Mouse (Mus musculus) heart, embryonic 16.5 days (tissue): Measurements from ENCODE around the gene Rnf180. TPM values are rescaled to one million over a fixed set of nuclear protein-coding genes. Genes with fewer than 3 reads are reported as not detected.

Source experiments
- ATAC-seq: fragments of 200-750 bp; cut with Nextera tagmentation; replicated peaks from 2 replicates; pipeline ENCODE4 v1.8.0; 2017; ENCODE audit warnings: moderate number of reproducible peaks; ENCODE audit not compliant: insufficient read depth, low FRiP score; ENCODE audit errors: extremely low read depth
- H3K27ac ChIP-seq: fragments of 300-500 bp; sonication (generic); 2 replicates; pipeline ENCODE4 v1.5.1; 2014; ENCODE audit warnings: mild to moderate bottlenecking, low read length, control low read depth, moderate library complexity
- H3K27me3 ChIP-seq: fragments of 300-500 bp; sonication (generic); 2 replicates; pipeline ENCODE4 v1.6.1; 2014; ENCODE audit warnings: low read length, mixed read lengths; ENCODE audit not compliant: control insufficient read depth, insufficient read depth
- H3K36me3 ChIP-seq: fragments of 300-500 bp; sonication (generic); 2 replicates; pipeline ENCODE4 v1.6.1; 2014; ENCODE audit not compliant: control insufficient read depth, insufficient read depth
- H3K4me1 ChIP-seq: fragments of 300-500 bp; sonication (generic); 2 replicates; pipeline ENCODE4 v1.6.1; 2014; ENCODE audit warnings: low read length, mixed read lengths; ENCODE audit not compliant: control insufficient read depth, insufficient read depth
- H3K4me2 ChIP-seq: fragments of 300-500 bp; sonication (generic); 2 replicates; pipeline ENCODE4 v1.6.1; 2014; ENCODE audit warnings: low read depth, mild to moderate bottlenecking, control low read depth, low read length
- H3K4me3 ChIP-seq: fragments of 300-500 bp; sonication (generic); 2 replicates; pipeline ENCODE4 v1.5.1; 2014; ENCODE audit warnings: mild to moderate bottlenecking, control low read depth, low read length
- H3K9ac ChIP-seq: fragments of 300-500 bp; sonication (generic); 2 replicates; pipeline ENCODE4 v1.6.1; 2014; ENCODE audit warnings: low read length, control low read depth
- H3K9me3 ChIP-seq: fragments of 300-500 bp; sonication (generic); replicated peaks from 2 replicates; pipeline ENCODE4 v1.6.1; 2016; ENCODE audit warnings: low read length; ENCODE audit not compliant: control insufficient read depth
- WGBS: fragments of 180-500 bp; shearing (Covaris S2); extraction: QIAGEN DNeasy Blood & Tissue Kit; methylation state at CpG from one replicate; pipeline ENCODE4 v1.1.7; 2014; 5-methylcytosine and 5-hydroxymethylcytosine counted together
- polyA plus RNA-seq: library from polyadenylated mRNA; unstranded; fragments of >200 nt; fragmentation: Nextera tagmentation; extraction: Ambion mirVana; gene quantifications from 2 replicates; pipeline ENCODE4 v1.2.1, GENCODE M21; 2015

Rnf180 gene
- polyA plus RNA-seq, 1 experiment from 2014 or later = 1.7 TPM

DNA sequence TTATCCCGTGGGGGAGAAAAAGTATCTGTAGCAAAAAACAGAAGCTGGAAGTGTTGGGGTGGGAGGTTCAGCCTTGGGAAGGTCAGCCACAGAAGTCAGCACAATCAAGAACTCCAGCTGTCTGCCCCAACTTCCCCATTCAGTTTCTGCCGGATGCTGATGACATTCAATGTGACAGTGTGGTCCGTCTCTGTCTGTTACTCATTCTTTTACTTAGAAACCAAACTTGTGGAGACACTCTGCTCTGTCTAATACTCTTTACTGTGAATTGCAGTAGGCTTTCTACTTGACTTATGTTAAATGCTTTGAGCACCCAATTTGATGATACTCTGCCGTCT is 5.4 kb upstream of the Rnf180 start:
- Histone ChIP-seq H3K36me3 (no peaks in the 10 kb centered on the region), H3K9me3 (no peaks in the 10 kb centered on the region), H3K4me1 (no peaks in the 10 kb centered on the region), H3K27ac (no peak overlapping the region), H3K27me3 (no peaks in the 10 kb centered on the region), H3K4me2 (no peak overlapping the region), H3K9ac (no peak overlapping the region), H3K4me3 (no peak overlapping the region)
- ATAC-seq = no peak
- 65% methylated on average over 4 of the region's 4 CpGs for WGBS

DNA sequence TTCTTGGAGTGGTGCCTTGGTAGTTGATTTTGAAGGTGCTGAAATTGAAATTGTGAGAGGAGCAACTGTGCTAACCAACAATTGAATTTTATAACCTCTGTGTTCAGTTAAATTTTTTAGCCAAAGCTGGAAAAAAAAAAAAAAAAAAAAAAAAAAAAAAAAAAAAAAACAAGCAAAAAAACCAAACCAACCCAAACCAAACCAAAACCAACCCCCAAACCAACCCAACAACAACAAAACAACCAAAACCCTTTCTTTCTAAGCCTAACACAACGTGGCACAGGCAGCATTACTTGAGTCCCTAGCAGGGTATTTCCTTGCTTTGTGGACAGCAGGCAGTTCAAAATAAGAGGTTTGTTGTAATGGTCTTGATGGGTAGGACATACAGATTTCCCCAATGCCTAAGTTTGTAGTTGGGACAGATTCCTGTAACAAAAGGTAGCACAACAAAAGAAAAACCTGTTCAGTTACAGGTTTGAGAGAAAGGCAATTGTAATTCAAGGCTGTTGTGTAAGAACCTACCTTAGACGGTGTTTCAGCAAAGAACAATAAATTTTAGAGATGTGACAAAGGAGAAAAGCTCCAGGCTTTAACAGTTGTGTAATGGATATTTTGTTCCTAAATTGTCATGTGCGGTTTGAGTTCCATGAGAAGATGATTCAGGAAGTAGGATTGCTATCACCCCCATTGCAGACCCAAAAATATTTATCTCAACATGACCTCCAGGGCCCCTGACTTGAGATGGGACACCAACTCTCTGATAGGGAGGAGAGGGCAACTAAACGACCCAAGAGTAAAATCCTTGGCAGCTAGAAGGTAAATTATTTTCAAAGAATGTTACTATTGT is 4.8 kb upstream of the Rnf180 start:
- H3K4me1 ChIP-seq = no peaks in the 10 kb centered on the region
- no peaks in the 10 kb centered on the region for H3K36me3 ChIP-seq
- H3K4me3 ChIP-seq = no peak overlapping the region
- no peak overlapping the region for H3K4me2 ChIP-seq
- no peak for ATAC-seq
- no peak overlapping the region for H3K27ac ChIP-seq
- no peak overlapping the region for H3K9ac ChIP-seq
- H3K27me3 ChIP-seq = 0 out of 2 replicates have a peak, but pooled peaks cover 1% of the 10 kb centered on the region
- H3K9me3 ChIP-seq = no peaks in the 10 kb centered on the region
- 53% methylated on average over 4 of the region's 4 CpGs for WGBS

DNA sequence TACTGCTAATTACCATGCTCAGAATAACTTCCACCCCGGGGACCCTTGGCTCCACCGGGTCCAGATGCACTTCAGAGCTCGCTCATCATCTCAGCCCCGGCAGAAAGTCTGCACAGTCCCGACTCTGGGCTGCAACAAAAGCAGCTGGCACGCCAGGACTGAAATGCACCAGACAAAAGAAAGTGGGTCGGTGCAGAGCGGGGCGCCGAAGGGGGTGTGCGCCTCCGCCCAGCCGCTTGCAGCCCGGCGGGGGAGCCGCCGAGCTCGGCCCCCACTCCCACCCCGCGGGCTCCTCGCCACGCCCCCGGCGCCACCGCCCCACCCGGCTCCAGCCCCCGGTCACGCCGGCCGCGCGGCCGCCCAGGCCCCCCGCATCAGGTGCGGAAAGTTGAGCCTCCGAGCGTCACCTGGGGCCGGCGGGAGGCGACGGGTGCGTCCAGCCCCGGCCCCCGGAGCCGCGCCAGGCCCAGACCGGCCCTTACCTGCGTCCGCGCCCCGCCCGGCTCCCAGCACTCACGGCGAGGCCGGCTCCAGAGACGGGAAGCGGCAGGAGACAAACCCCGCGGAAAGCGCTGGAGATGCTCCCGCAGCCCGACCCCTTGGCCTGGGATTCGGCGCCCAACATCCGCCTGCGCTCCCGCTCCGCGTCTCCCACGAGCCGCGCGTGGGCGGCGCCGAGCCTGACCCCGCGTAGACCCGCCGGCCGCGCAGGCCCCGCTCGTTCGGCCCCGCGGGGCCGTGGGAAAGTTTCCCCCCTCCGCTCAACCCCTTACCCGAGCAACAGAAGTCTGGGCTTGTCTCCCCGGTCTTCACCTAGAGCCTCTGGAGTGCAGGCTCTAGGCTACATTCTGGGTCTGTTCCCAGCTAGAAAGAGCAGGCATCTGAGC is 591 bp downstream of the Rnf180 start:
- Histone ChIP-seq H3K27ac (no peak overlapping the region), H3K4me2 (peak overlapping the region; percentile 99), H3K36me3 (no peaks in the 10 kb centered on the region), H3K9me3 (no peaks in the 10 kb centered on the region), H3K4me1 (peaks cover 8% of the 10 kb centered on the region), H3K4me3 (peak overlapping the region; percentile 82), H3K9ac (peak overlapping the region; percentile 83), H3K27me3 (0 out of 2 replicates have a peak, but pooled peaks cover 2% of the 10 kb centered on the region)
- WGBS = under 1% methylated on average over 79 of the region's 91 CpGs
- peak; percentile 78 for ATAC-seq

DNA sequence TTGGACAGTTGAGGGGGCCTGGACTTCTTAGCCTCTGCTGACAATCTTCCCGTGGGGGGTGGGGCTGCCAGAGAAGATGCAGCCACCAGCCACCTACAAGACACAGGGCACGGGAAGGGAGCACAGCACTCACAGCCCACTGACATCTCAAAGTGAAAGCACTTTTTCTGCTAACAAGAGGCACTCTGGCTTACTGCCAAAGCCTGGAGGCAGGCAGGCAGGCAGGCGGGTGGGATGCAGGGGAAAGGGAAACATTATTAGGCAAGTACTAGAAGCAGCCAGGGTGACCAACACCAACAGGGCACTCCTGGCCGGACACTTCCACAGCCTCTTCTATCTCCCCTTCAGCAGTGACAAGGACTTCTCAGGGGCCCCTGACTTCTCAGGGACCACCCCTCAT is 2.8 kb downstream of the Rnf180 start:
- Histone ChIP-seq H3K4me1 (peaks cover 8% of the 10 kb centered on the region), H3K4me2 (peak overlapping the region; percentile 55), H3K9me3 (no peaks in the 10 kb centered on the region), H3K27ac (no peak overlapping the region), H3K9ac (no peak overlapping the region), H3K27me3 (0 out of 2 replicates have a peak, but pooled peaks cover 2% of the 10 kb centered on the region), H3K4me3 (0 out of 2 replicates have a peak overlapping the region, but pooled peaks have one; percentile 24), H3K36me3 (no peaks in the 10 kb centered on the region)
- 8% methylated on average over 4 of the region's 4 CpGs for WGBS
- no peak for ATAC-seq

DNA sequence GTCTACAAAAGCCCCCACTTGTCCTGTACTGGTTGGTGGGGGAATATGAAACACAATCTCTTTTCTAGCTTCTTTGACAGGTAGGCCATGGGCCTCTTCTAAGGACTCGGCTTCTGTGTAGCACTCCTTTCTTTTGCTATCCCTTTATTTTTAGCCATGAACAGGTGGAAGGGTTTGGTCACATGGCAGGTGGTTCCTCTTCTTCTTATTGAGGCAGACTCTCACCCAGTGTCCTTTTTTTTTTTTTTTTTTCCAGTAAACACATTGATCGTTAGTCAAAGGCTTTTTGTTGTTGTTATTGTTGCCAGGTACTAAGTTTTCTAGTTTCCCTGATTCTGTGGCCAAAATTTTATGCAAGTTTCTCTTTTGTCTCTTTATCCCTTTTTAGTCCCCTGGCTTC is 4.0 kb downstream of the Rnf180 start:
- Histone ChIP-seq H3K27ac (no peak overlapping the region), H3K36me3 (no peaks in the 10 kb centered on the region), H3K9ac (no peak overlapping the region), H3K27me3 (0 out of 2 replicates have a peak, but pooled peaks cover 2% of the 10 kb centered on the region), H3K9me3 (no peaks in the 10 kb centered on the region), H3K4me1 (peaks cover 8% of the 10 kb centered on the region), H3K4me3 (no peak overlapping the region), H3K4me2 (no peak overlapping the region)
- WGBS = 84% methylated on average over 2 of the region's 2 CpGs
- no peak for ATAC-seq

DNA sequence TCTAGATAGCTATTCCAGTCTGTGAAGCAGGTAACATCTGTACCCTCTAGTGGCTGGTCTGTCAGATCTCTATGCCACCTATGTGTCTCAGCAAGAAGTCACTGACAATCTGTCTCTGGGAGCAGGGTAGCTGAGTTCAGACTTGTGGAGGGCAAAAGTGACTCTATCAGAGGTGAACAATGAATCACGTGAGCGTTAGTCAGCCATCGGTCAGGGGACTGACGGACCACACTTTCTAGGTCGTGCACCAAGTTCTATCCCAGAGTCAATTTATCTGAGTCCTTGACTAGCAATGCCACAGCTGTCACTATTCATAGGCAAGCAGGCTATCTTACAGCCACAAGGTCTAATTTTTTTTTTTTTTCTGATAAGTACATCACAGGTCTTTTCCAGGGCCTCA is 4.6 kb downstream of the Rnf180 start:
- WGBS = 43% methylated on average over 5 of the region's 5 CpGs
- peaks cover 8% of the 10 kb centered on the region for H3K4me1 ChIP-seq
- H3K9me3 ChIP-seq = no peaks in the 10 kb centered on the region
- H3K27ac ChIP-seq = no peak overlapping the region
- H3K9ac ChIP-seq = no peak overlapping the region
- 0 out of 2 replicates have a peak, but pooled peaks cover 2% of the 10 kb centered on the region for H3K27me3 ChIP-seq
- no peak for ATAC-seq
- H3K36me3 ChIP-seq = no peaks in the 10 kb centered on the region
- no peak overlapping the region for H3K4me2 ChIP-seq
- no peak overlapping the region for H3K4me3 ChIP-seq

DNA sequence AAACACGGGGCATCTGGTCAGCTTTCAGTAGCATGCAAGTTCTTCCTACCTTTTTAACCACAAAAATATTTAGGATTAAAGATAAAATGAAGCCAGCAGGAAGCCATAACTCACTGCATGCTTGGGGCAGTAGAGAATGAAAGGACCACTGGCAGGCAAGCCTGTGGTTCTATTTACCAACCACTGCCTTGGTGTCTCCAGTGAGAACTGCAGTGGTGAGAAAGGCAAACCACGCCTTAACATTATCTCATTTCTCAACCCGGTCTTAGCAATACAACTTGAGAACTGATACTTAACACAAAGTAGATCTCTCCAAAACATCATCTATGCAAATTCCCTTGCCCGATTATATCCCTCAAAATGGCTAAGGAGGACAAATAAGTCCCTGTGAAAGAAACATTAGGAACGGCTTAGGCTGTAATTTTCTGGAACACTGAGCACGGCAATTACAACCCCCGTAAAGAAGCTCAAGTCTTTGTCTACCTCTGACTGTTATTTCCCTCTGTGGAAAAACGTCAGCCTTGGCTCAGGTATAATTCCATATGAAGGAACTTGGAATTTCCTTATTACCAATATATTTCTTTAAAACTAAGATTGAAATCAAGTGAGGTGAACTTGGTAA is 15.1 kb downstream of the Rnf180 start:
- ATAC-seq = no peak
- 74% methylated on average over 8 of the region's 8 CpGs for WGBS

DNA sequence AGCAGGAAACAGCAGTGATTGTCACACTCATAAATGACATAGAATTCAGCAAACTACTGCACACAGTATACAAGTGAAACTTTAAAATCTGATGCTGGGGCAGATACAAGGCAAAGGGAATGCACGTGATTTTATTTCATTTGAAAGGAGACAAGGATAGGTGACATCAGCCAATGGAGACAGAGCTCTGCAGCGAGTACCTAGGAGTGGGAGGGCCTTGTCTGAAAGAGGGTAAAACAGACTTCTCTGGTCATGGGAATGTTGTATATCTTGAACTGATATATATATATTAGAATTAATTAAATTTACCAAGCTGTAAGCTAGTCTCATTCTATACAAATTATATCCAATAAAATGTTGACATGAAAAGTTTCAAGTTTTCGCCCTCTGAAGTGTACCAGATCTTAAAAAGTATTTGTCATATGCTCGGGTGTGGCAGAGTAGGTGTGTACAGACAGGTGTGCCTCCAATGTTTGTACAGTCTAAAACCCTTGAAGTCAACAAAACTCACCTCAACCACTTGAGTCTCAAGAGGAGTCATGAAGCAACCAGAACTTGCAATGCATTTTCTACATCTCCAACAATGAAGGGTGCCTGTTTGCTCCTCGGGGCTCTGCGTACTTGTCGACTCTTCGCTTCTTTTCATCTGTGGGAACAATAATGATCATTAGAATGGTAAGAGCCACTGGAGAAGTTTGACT is 24.1 kb downstream of the Rnf180 start:
- H3K9me3 ChIP-seq = peaks cover 8% of the 10 kb centered on the region
- ATAC-seq = no peak
- H3K9ac ChIP-seq = no peak overlapping the region
- H3K27me3 ChIP-seq = no peaks in the 10 kb centered on the region
- H3K4me1 ChIP-seq = no peaks in the 10 kb centered on the region
- H3K4me3 ChIP-seq = no peak overlapping the region
- H3K4me2 ChIP-seq = no peak overlapping the region
- 83% methylated on average over 8 of the region's 8 CpGs for WGBS
- no peaks in the 10 kb centered on the region for H3K36me3 ChIP-seq
- H3K27ac ChIP-seq = no peak overlapping the region

More for the DNA sequence above, 15.1 kb downstream of the Rnf180 start:
- H3K9me3 ChIP-seq = no peaks in the 10 kb centered on the region
- H3K27ac ChIP-seq = no peak overlapping the region
- H3K4me1 ChIP-seq = no peaks in the 10 kb centered on the region
- no peak overlapping the region for H3K9ac ChIP-seq
- no peak overlapping the region for H3K4me2 ChIP-seq
- H3K27me3 ChIP-seq = no peaks in the 10 kb centered on the region
- H3K4me3 ChIP-seq = no peak overlapping the region
- no peaks in the 10 kb centered on the region for H3K36me3 ChIP-seq
